Mouse (Mus musculus) myocyte (in vitro differentiated cells): ENCODE results near the gene Kctd13.

Experiments
- MYOD1 ChIP-seq, 3 experiments: IDR thresholded peaks; one replicate each; pipeline ENCODE4 v1.6.1; 2011; ENCODE audit warnings: control low read depth in 2 of 3, low read depth in 2 of 3, mild to moderate bottlenecking in 2 of 3, moderate library complexity in 1 of 3; ENCODE audit not compliant: insufficient read length in 2 of 3, control insufficient read depth in 1 of 3
- POLR2A ChIP-seq: IDR thresholded peaks from one replicate; pipeline ENCODE4 v1.6.1; 2011; ENCODE audit warnings: low read depth, mild to moderate bottlenecking, control low read depth, moderate library complexity; ENCODE audit not compliant: insufficient read length

DNA sequence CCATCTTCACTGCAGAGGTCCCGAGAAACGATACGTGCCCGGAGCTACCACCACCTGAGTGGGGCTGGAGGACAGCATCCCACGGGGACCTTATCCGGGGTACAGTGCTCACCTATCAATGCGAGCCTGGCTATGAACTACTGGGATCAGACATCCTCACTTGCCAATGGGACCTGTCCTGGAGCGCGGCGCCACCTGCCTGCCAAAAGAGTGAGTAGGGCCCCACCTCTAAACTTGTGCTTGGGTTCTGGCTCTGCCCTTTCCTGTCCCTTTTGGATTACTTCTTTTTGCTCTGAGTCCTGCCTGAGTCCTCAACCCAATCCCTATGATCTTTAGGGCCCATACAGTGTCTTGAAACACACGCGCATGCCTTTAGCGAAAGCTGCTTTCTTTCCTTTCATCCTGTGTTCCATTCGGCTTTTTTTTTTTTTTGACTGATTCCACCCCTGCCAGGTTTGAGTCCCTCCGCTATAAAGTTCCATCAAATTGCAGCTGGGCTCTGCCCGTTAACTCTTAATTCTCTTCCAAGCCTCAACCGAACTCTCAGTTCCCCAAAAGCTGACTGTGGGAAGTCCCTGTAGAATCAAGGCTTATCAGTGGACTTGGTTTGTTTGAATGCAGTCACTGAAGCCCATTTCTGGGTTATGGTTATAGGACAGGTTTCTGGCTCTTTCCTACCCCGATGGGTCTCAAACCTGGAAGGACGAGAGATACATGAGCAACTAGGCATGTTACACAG is 35.0 kb downstream of the Kctd13 start:
- TF ChIP-seq MYOD1 (IDR thresholded peaks at IDR 0.05; ENCODE audit: control insufficient read depth in 1 of 3, insufficient read length in 2 of 3, low read depth in 2 of 3) (no peak), POLR2A (no peak)
